Mouse (Mus musculus) liver, embryonic 14.5 days (tissue): ENCODE measurements around the gene Tlr4. TPM values are rescaled to one million over a fixed set of nuclear protein-coding genes. Genes with fewer than 3 reads are reported as not detected.

Experiments
- ATAC-seq: fragments of 200-750 bp; cut with Nextera tagmentation; 2 replicates; pipeline ENCODE4 v1.8.0; 2017; ENCODE audit warnings: moderate number of reproducible peaks, mild to moderate bottlenecking, moderate library complexity; ENCODE audit not compliant: insufficient read depth
- DNase-seq, 3 experiments: peaks; one replicate each; pipeline ENCODE4 v3.0.0-alpha.2; 2012 to 2013; ENCODE audit warnings: low read depth in 3 of 3, low spot score in 3 of 3
- H3K27ac ChIP-seq: fragments of 300-500 bp; sonication (generic); 2 replicates; pipeline ENCODE4 v1.5.1; 2014; ENCODE audit warnings: moderate library complexity, mild to moderate bottlenecking, control low read depth, inconsistent platforms
- H3K27me3 ChIP-seq: fragments of 300-500 bp; sonication (generic); 2 replicates; pipeline ENCODE4 v1.6.1; 2014; ENCODE audit warnings: mild to moderate bottlenecking, low read length, moderate library complexity; ENCODE audit not compliant: control insufficient read depth, insufficient read depth
- H3K36me3 ChIP-seq: fragments of 300-500 bp; sonication (generic); replicated peaks from 2 replicates; pipeline ENCODE4 v1.6.1; 2014; ENCODE audit warnings: low read depth; ENCODE audit not compliant: control insufficient read depth, insufficient read depth
- H3K4me1 ChIP-seq, 2 experiments: fragments of 200-500 bp in 1 of 2; fragments of 300-500 bp in 1 of 2; sonication (generic) in 1 of 2; replicated peaks; 2 replicates each; pipeline ENCODE4 v1.6.1; 2012 to 2014; ENCODE audit warnings: antibody characterized with exemption in 1 of 2, inconsistent platforms in 1 of 2, low read length in 1 of 2; ENCODE audit not compliant: control insufficient read depth in 2 of 2, insufficient read depth in 2 of 2
- H3K4me2 ChIP-seq: fragments of 300-500 bp; sonication (generic); 2 replicates; pipeline ENCODE4 v1.6.1; 2014; ENCODE audit warnings: low read depth, mild to moderate bottlenecking, control low read depth, moderate library complexity
- H3K4me3 ChIP-seq, 2 experiments: fragments of 200-500 bp in 1 of 2; fragments of 300-500 bp in 1 of 2; sonication (generic) in 1 of 2; 2 replicates each; pipeline ENCODE4 v1.5.1; 2012 to 2014; ENCODE audit warnings: low read depth in 2 of 2, low read length in 2 of 2, mild to moderate bottlenecking in 2 of 2, control low read depth in 1 of 2, inconsistent platforms in 1 of 2, moderate library complexity in 1 of 2; ENCODE audit not compliant: insufficient read depth in 1 of 2
- H3K9ac ChIP-seq: fragments of 300-500 bp; sonication (generic); replicated peaks from 2 replicates; pipeline ENCODE4 v1.6.1; 2014; ENCODE audit warnings: mild to moderate bottlenecking, control low read depth, moderate library complexity
- H3K9me3 ChIP-seq: fragments of 300-500 bp; sonication (generic); 2 replicates; pipeline ENCODE4 v1.6.1; 2016; ENCODE audit warnings: low read length, mixed read lengths; ENCODE audit not compliant: control insufficient read depth
- CTCF ChIP-seq: IDR thresholded peaks from 2 replicates; pipeline ENCODE4 v1.5.1; 2016; ENCODE audit warnings: antibody characterized with exemption, low read depth, control low read depth
- EP300 ChIP-seq: IDR thresholded peaks from 2 replicates; pipeline ENCODE4 v1.6.1; 2016; ENCODE audit warnings: antibody characterized with exemption, low read depth
- WGBS: fragments of 180-500 bp; shearing (Covaris S2); extraction: QIAGEN DNeasy Blood & Tissue Kit; methylation state at CpG from one replicate; pipeline ENCODE4 v1.1.7; 2014; ENCODE audit not compliant: insufficient replicate concordance; 5-methylcytosine and 5-hydroxymethylcytosine counted together
- polyA plus RNA-seq, 2 experiments: library from polyadenylated mRNA; depleted of rRNA in 1 of 2; stranded (reverse) in 1 of 2; unstranded in 1 of 2; fragments of >200 nt; fragmentation: Nextera tagmentation in 1 of 2; extraction: Ambion mirVana in 1 of 2; gene quantifications; 2 replicates each; pipeline versions ENCODE4 v1.2.1 to v1.2.3; 2012 to 2014

Gene Tlr4
- polyA plus RNA-seq, 2 experiments = 0.68 to 2.5 TPM

GRCm38 (mm10) chr4:66941894-66942293, 114.5 kb downstream of the Tlr4 start:
- ATAC-seq = no peak
- WGBS = 72% methylated on average over 1 of the region's 1 CpGs
- H3K27me3 ChIP-seq = no peaks in the 10 kb centered on the region

GRCm38 (mm10) chr4:66943699-66944098, 116.3 kb downstream of the Tlr4 start:
- Histone ChIP-seq H3K4me2 (no peak overlapping the region), H3K9me3 (no peaks in the 10 kb centered on the region), H3K27me3 (no peaks in the 10 kb centered on the region), H3K4me1 (no peaks in the 10 kb centered on the region), H3K36me3 (no peaks in the 10 kb centered on the region), H3K27ac (no peak overlapping the region), H3K9ac (no peak overlapping the region), H3K4me3 (no peak overlapping the region)
- no peak for TF ChIP-seq EP300
- no peak for TF ChIP-seq CTCF
- DNase-seq = no peak
- ATAC-seq = no peak

More at GRCm38 (mm10) chr4:66941894-66942293, 114.5 kb downstream of the Tlr4 start:
- Histone ChIP-seq H3K36me3 (no peaks in the 10 kb centered on the region), H3K4me1 (no peaks in the 10 kb centered on the region), H3K9ac (no peak overlapping the region), H3K27ac (no peak overlapping the region), H3K9me3 (no peaks in the 10 kb centered on the region), H3K4me3 (no peak overlapping the region), H3K4me2 (no peak overlapping the region)
- TF ChIP-seq CTCF = no peak
- TF ChIP-seq EP300 = no peak
- no peak for DNase-seq

- Histone ChIP-seq H3K36me3 (no peaks in the 10 kb centered on the region), H3K27me3 (no peaks in the 10 kb centered on the region), H3K27ac (no peak overlapping the region), H3K4me1 (no peaks in the 10 kb centered on the region), H3K4me2 (no peak overlapping the region), H3K9me3 (no peaks in the 10 kb centered on the region), H3K9ac (no peak overlapping the region), H3K4me3 (no peak overlapping the region)
- no peak for TF ChIP-seq EP300
- no peak for TF ChIP-seq CTCF
- ATAC-seq (no peak), DNase-seq (no peak)
- WGBS = 40% methylated on average over 1 of the region's 1 CpGs
These were observed 120.3 kb downstream of the Tlr4 start for GRCm38 (mm10) chr4:66947657-66948056.

GRCm38 (mm10) chr4:66974918-66975317, 147.5 kb downstream of the Tlr4 start:
- no peak overlapping the region for H3K27ac ChIP-seq
- no peak for DNase-seq

More at GRCm38 (mm10) chr4:66974918-66975317, 147.5 kb downstream of the Tlr4 start:
- H3K4me2 ChIP-seq = no peak overlapping the region
- H3K9me3 ChIP-seq = no peaks in the 10 kb centered on the region
- H3K27me3 ChIP-seq = no peaks in the 10 kb centered on the region
- H3K36me3 ChIP-seq = no peaks in the 10 kb centered on the region
- TF ChIP-seq CTCF (no peak), EP300 (no peak)
- no peaks in the 10 kb centered on the region for H3K4me1 ChIP-seq
- no peak overlapping the region for H3K9ac ChIP-seq
- ATAC-seq = no peak
- no peak overlapping the region for H3K4me3 ChIP-seq
- 41% methylated on average over 3 of the region's 3 CpGs for WGBS
